21 mouse cellular contexts compared by ENCODE assay signal in the genomic region with DNA sequence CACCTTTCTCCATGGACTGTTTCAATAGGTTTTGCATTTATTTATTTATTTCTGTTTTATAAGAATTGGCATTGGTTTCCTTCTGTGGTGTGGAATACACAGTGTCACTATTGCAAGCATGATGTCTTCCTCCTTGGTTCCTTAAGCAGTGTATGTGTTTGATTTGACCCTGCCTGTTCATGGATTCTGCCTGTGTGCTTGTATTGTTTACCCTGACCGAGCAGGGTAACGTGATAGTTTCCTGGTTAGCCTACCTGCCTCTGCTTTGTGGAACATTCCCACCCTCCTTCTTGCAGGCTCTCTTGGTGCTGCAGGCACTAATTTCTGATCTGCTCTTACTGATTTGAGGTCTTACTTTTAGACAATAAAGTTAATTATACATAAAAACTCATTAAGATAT. TPM values are rescaled to one million over a fixed set of nuclear protein-coding genes. Genes with fewer than 3 reads are reported as not detected.
A peak's percentile ranks its signal among the peaks of the same experiment; 100 is the strongest.
DNase-seq lines count a peak whose midpoint lies in the region; ATAC-seq lines count a peak whose summit lies in the region.
"Had no signal": no experiment of that assay in that cellular context is flagged by ENCODE, and none has a peak within 500 bp of the region (broad histone marks: within the 10 kb centered on the region; RNA-seq: fewer than 3 reads in every experiment).

No protein-coding gene starts in this region.

- 68% methylated on average over 2 of the region's 2 CpGs for WGBS in stomach, embryonic 16.5 days
- WGBS in midbrain, embryonic 14.5 days: 76% methylated on average over 2 of the region's 2 CpGs

- no peak overlapping the region for H3K4me3 ChIP-seq in stomach, embryonic 16.5 days (replicated peaks; ENCODE audit: low read length)
- H3K4me3 ChIP-seq in midbrain, embryonic 14.5 days (replicated peaks; ENCODE audit: low read depth, low read length): no peak overlapping the region
- H3K4me3 ChIP-seq: embryonic facial prominence, embryonic 13.5 days; forebrain, embryonic 13.5 days; forebrain, embryonic 15.5 days had no signal

- 0 out of 2 replicates have a peak, but pooled peaks have one; percentile 62 for ATAC-seq in stomach, embryonic 16.5 days (ENCODE audit: insufficient read depth, low FRiP score)
- no peak for ATAC-seq in midbrain, embryonic 14.5 days (ENCODE audit: low FRiP score, low TSS enrichment)
- ATAC-seq: forebrain, embryonic 13.5 days; forebrain, embryonic 15.5 days; forebrain, postnatal 0 days had no signal

- no peaks in the 10 kb centered on the region for H3K36me3 ChIP-seq in stomach, embryonic 16.5 days (ENCODE audit: control insufficient read depth, insufficient read depth, low read length)
- no peaks in the 10 kb centered on the region for H3K36me3 ChIP-seq in midbrain, embryonic 14.5 days (ENCODE audit: control insufficient read depth, insufficient read depth, low read length)
- H3K36me3 ChIP-seq: embryonic facial prominence, embryonic 13.5 days; forebrain, embryonic 15.5 days had no signal

- peak; percentile 16 for DNase-seq in heart, adult 11 months
- no peak for DNase-seq in heart, postnatal 10 days
- DNase-seq in spleen, adult 18-20 months: no peak
- no peak for DNase-seq in midbrain, embryonic 14.5 days
- DNase-seq: adrenal gland, adult 2 months; adrenal gland, postnatal 10 days; adrenal gland, postnatal 25 days; cerebellum, adult 11 months; cerebellum, adult 18-20 months; cerebellum, adult 8-10 months; cerebellum, adult 9-11 months; cerebellum, postnatal 14 days; cerebellum, postnatal 36 days; embryo, embryonic 11 days; forebrain, postnatal 0 days had no signal

- no peaks in the 10 kb centered on the region for H3K9me3 ChIP-seq in stomach, embryonic 16.5 days (replicated peaks; ENCODE audit: control insufficient read depth, low read length)
- H3K9me3 ChIP-seq in midbrain, embryonic 14.5 days (ENCODE audit: control insufficient read depth, low read length): no peaks in the 10 kb centered on the region
- H3K9me3 ChIP-seq: embryonic facial prominence, embryonic 13.5 days; forebrain, embryonic 13.5 days; forebrain, embryonic 15.5 days had no signal

- H3K27ac ChIP-seq in stomach, embryonic 16.5 days (ENCODE audit: low read length): peak overlapping the region; percentile 4; the same call in 1 of the 2 replicates
- H3K27ac ChIP-seq in midbrain, embryonic 14.5 days (replicated peaks; ENCODE audit: low read depth, low read length): no peak overlapping the region
- H3K27ac ChIP-seq: embryonic facial prominence, embryonic 13.5 days; forebrain, embryonic 13.5 days; forebrain, embryonic 15.5 days had no signal

- H3K9ac ChIP-seq in stomach, embryonic 16.5 days (ENCODE audit: low read length): no peak overlapping the region
- no peak overlapping the region for H3K9ac ChIP-seq in midbrain, embryonic 14.5 days (replicated peaks; ENCODE audit: low read length)
- H3K9ac ChIP-seq: embryonic facial prominence, embryonic 13.5 days; forebrain, embryonic 13.5 days; forebrain, embryonic 15.5 days; forebrain, postnatal 0 days had no signal

- intact Hi-C loops in heart, postnatal 10 days (cut with DNase I): no loop called here

- H3K4me2 ChIP-seq in stomach, embryonic 16.5 days (ENCODE audit: low read depth, low read length): no peak overlapping the region
- no peak overlapping the region for H3K4me2 ChIP-seq in midbrain, embryonic 14.5 days (ENCODE audit: low read length)
- H3K4me2 ChIP-seq: embryonic facial prominence, embryonic 13.5 days; forebrain, embryonic 13.5 days; forebrain, embryonic 15.5 days had no signal

- H3K27me3 ChIP-seq in stomach, embryonic 16.5 days (ENCODE audit: control insufficient read depth, insufficient read depth, low read length): no peaks in the 10 kb centered on the region
- H3K27me3 ChIP-seq in midbrain, embryonic 14.5 days (ENCODE audit: control insufficient read depth, insufficient read depth, low read length): no peaks in the 10 kb centered on the region
- H3K27me3 ChIP-seq: embryonic facial prominence, embryonic 13.5 days; forebrain, embryonic 13.5 days; forebrain, embryonic 15.5 days had no signal

- no peaks in the 10 kb centered on the region for H3K4me1 ChIP-seq in stomach, embryonic 16.5 days (ENCODE audit: control insufficient read depth, insufficient read depth, low read length)
- no peaks in the 10 kb centered on the region for H3K4me1 ChIP-seq in midbrain, embryonic 14.5 days (ENCODE audit: control insufficient read depth, insufficient read depth, low read length)
- H3K4me1 ChIP-seq: forebrain, embryonic 13.5 days; forebrain, embryonic 15.5 days had no signal

RNA-seq across cellular contexts. Expression of gene Capns2, which starts 7.3 kb away (rescaled TPM):
- not detected for total RNA-seq in heart, postnatal 10 days (2021)
- 19.5 and 32.7 TPM in 2 replicates for polyA plus RNA-seq in stomach, embryonic 16.5 days (2015; fragmentation: Nextera tagmentation; extraction: Ambion mirVana)
- 0.29 and 0.30 TPM in 2 replicates for polyA plus RNA-seq in midbrain, embryonic 14.5 days (2014; fragmentation: Nextera tagmentation; extraction: Ambion mirVana)
- total RNA-seq: adrenal gland, postnatal 25 days had no signal
- polyA plus RNA-seq: adrenal gland, adult 2 months; C2C12; forebrain, embryonic 11.5 days; forebrain, embryonic 13.5 days; forebrain, postnatal 0 days had no signal

RNA-seq across cellular contexts. Expression of gene Lpcat2, which starts 38.7 kb away (rescaled TPM):
- total RNA-seq in heart, postnatal 10 days (2021): 1 to 10 TPM; 1.9 to 2.5 TPM
- 12.2 and 13.2 TPM in 2 replicates for polyA plus RNA-seq in stomach, embryonic 16.5 days (2015; fragmentation: Nextera tagmentation; extraction: Ambion mirVana)
- 6.8 and 7.1 TPM in 2 replicates for polyA plus RNA-seq in midbrain, embryonic 14.5 days (2014; fragmentation: Nextera tagmentation; extraction: Ambion mirVana)

Comparison
In these comparisons a context has a peak if more than half of its experiments do, and no peak if none do; other contexts are left out.
1. RNA of gene Capns2, which starts 7.3 kb away (polyA plus RNA-seq): 19.5 to 32.7 TPM in stomach, embryonic 16.5 days; 0.29 to 0.30 TPM in midbrain, embryonic 14.5 days; every median in the first group is over 10 times any median in the second.